Mouse (Mus musculus): ENCODE data around the gene Klhl9.
"Not testable (repeated sequence)": the region's sequence is repeated elsewhere in the genome, so short reads cannot be mapped to it uniquely, and the experiment has no call there.

Klhl9 gene

DNA sequence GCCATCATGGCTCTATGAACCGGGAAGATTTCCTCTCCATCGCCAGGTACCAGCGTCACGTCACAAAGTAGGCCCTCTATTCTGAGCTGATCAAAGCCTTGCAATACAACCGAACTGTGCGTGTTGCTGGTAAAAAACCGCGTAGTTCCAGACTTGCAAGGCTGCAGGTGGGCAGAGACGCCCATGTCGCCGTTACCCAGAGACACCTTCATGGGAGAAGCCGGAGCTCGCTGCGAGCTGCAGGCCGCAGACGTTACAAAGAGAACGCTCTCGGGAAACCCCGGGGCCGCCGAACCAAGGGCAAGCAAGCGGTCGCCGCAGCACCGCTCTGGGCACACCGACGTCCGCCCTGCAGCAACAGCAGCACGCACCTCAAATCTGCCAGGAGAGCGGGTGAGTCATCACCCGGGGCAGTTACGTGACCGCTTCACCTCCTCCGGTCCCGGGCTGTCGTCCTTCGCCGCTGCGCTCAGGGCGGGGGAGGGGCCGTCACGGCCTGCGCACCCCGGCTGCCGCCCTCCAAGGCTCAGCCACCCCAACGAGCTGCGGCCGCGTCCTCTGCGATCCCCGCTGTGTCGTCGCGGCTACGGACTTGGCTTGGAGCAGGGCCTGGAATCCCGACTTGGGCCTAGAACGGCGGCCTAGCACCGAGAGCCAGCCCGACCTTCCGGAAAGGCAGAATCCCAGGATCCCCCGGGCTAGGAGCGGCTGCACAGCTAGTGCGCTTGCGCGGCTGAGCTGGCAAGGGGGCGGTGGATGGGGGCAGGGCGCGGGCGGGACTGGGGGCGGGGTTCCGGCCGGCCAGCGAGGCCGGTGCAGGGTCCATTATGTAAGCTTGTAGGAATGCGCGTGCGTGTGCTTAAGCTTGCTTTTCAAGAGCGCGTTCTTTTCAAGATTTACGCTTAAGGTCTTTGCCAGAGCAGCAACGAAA, at the start of gene Klhl9, which contains the start of gene Gm26566:
TSS of gene Klhl9 (minus strand) at position 675 of the 931 bp plus-strand sequence.
TSS of gene Gm26566 (plus strand) at position 15 of the 931 bp plus-strand sequence.
- TF ChIP-seq GATA4 (IDR thresholded peaks at IDR 0.05; ENCODE audit: insufficient replicate concordance, low read length) = peak; percentile 46; the same call in 1 of the 2 replicates

GRCm38 (mm10) chr4:88759610-88760268, 37.5 kb upstream of the Klhl9 start, which contains the start of gene Gm13283:
Gm13283 (plus strand) TSS chr4:88760119.
- TF ChIP-seq GATA4 (IDR thresholded peaks at IDR 0.05; ENCODE audit: insufficient replicate concordance, low read length) = not testable (repeated sequence)

DNA sequence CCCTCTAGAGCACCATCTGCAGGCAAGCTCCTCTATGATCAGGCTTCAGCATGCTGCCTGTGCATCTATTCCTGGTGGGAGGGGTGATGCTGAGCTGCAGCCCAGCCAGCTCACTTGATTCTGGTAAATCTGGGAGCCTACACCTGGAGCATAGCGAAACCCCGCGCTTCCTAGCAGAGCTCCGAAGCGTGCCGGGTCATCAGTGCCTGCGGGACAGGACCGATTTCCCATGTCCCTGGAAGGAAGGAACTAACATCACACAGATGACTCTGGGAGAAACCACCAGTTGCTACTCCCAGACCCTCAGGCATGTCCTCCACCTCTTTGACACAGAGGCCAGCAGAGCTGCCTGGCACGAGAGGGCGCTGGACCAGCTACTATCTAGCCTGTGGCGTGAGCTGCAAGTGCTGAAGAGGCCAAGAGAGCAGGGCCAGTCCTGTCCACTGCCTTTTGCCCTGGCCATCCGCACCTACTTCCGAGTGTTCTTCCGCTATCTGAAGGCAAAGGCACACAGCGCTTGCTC, 32.6 kb upstream of the Klhl9 start, which contains the start of gene Gm13271:
TSS of gene Gm13271 (plus strand) at position 51 of the 523 bp plus-strand sequence.
- not testable (repeated sequence) for TF ChIP-seq GATA4 (IDR thresholded peaks at IDR 0.05; ENCODE audit: insufficient replicate concordance, low read length)

DNA sequence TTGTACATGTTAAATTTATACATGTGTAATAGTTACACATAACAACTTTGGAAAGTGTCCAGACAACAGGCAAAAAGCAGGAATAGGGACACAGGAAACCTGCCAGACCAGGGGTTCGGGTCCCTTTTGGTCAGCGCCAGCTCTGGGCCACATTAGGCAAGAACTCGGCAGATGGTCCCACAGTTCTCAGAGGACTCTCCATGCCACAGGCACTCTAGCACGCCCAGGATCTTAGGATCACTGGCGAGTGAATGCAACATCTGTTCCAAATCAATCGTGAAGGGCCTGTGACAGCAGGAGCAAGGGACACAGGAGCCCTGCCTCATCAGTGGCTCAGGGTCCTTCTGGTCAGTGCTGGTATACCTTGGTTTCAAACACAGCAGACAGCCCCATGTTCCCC, 27.7 kb upstream of the Klhl9 start:
- TF ChIP-seq GATA4 (IDR thresholded peaks at IDR 0.05; ENCODE audit: insufficient replicate concordance, low read length) = no peak

GRCm38 (mm10) chr4:88744207-88744606, 21.9 kb upstream of the Klhl9 start:
- no peak for TF ChIP-seq GATA4 (IDR thresholded peaks at IDR 0.05; ENCODE audit: insufficient replicate concordance, low read length)

DNA sequence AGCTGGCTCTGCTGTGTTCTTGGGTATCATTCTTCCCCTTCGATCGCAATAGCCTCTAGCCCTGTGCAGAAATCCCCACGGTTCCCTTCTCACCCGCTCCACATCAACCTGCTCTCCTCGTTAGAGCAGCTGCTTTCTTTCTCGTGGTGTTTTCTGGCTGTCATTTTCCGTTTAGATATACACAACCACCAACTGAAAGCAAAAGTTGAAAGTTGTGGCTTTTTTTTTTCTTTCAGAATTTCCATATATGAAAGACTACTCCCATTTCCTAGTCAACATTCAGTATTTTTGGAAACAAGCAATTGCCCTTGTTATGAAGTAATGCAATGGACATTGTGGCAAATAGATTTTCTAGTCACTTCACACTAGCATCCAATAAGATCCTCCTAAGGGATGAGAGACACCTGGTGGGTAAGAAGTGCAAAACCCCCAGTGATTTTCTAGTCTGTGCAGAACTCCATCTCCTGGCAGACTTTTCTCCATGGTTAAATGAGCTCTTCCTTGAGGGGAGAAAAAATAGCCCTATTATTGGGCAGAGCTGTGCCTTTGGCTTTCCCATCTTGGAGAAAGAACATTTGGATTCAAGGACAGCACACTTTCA, 20.6 kb upstream of the Klhl9 start:
- no peak for TF ChIP-seq GATA4 (IDR thresholded peaks at IDR 0.05; ENCODE audit: insufficient replicate concordance, low read length)

DNA sequence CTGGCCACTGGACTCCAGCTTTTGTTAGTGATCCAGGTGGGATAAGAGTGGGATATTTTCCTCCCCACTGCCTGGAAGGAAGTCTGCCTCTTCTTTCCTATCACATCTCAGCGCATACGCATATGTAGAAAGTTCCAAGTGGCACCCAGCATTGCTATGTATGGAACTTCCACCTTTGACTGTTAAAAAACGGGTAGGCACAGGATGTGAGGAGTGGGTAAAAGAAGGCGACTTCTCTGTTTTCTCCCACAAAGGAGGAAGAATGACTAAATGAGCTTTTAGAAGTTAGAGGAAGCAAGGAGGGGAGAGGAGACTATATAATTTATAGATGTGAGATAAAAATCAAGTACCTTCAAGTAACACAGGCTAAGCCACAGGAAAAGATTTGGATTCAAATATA, 19.2 kb upstream of the Klhl9 start:
- no peak for TF ChIP-seq GATA4 (IDR thresholded peaks at IDR 0.05; ENCODE audit: insufficient replicate concordance, low read length)

GRCm38 (mm10) chr4:88739036-88739435, 16.8 kb upstream of the Klhl9 start:
- no peak for TF ChIP-seq GATA4 (IDR thresholded peaks at IDR 0.05; ENCODE audit: insufficient replicate concordance, low read length)

DNA sequence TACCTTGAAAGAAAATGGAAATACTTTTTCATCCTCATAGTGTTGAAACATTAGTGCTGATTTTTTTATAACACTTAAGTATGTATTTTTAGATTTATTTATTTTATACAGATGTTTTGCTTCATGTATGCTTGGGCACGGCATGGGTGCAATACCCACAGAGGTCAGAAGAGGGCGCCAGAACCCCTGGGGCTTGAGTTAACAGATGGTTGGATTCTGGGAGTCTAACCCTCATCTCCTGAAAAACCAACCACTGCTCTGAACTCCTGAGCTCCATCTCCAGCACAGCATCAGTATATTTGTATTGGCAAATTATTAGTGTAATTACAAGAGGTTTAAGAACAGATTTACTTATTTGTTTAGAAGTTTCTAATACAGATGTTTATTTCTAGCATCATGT, 16.2 kb upstream of the Klhl9 start:
- no peak for TF ChIP-seq GATA4 (IDR thresholded peaks at IDR 0.05; ENCODE audit: insufficient replicate concordance, low read length)

DNA sequence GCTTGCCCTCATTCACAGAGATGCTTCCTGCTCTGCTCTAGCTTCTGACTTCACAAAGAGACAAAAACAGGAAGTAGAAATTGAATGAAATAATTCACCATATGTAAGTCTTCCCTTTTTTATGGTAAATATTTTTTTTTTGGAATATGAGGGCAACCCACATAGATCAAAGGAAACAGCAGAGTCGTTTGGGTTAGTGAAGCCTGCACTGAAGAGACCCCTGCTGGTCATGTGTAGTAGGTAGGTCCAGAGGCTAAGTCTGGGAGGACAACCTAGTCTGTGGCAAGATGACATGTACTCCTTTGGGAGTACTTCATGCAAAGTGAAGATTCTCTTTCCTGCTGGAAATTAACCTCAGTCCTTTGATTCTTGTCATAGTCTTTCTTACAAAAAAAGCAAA, 5.1 kb upstream of the Klhl9 start:
- TF ChIP-seq GATA4 (IDR thresholded peaks at IDR 0.05; ENCODE audit: insufficient replicate concordance, low read length) = no peak

DNA sequence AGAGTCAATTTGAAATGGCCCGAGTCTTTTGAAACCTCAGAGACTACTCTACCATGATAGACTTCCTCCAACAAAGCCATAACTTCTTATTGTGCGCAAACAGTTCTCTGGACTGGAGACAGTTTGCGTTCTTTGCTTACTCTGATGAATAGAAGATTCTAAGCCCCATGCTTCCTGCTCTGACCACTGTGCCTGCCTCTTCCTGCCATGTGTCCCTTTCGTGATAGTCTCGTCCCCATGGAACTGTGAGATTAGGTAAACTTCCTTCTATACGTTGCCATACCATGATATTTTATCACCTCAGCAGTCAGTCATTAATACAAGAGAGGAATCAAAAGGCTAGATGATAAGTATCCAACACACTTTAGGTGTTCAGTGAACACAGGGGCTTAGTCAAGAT, 4.5 kb upstream of the Klhl9 start:
- TF ChIP-seq GATA4 (IDR thresholded peaks at IDR 0.05; ENCODE audit: insufficient replicate concordance, low read length) = no peak

DNA sequence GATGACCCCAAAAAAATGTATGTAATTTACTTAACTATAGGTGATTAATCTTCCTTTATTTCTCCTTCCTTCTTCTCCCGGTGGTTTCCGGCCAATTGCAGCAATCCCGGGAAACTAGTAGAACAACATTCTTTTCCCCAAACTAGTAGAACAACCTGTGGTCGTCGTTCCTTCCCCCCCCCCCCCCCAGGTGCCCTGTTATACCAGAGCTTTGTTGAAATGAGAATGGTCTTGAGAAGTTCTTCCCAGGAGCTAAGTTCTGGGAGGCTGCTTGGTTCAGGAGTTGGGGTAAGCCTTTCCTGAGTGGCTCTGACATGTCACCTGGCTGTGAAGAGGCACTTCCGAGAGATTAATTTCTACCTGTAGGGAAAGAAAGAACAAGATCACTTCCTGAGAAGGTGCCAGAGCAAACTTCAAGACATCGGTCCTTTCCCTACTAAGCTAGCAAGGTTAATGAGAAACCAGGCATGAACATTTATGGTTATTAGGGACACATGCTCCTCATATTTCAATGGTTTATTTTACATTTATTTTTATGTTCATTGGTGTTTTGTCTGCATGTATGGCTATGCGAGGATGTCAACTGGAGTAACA, 1.3 kb upstream of the Klhl9 start:
- no peak for TF ChIP-seq GATA4 (IDR thresholded peaks at IDR 0.05; ENCODE audit: insufficient replicate concordance, low read length)

- no peak for TF ChIP-seq GATA4 (IDR thresholded peaks at IDR 0.05; ENCODE audit: insufficient replicate concordance, low read length)
Measured at GRCm38 (mm10) chr4:88718715-88719114, 3.5 kb downstream of the Klhl9 start.

DNA sequence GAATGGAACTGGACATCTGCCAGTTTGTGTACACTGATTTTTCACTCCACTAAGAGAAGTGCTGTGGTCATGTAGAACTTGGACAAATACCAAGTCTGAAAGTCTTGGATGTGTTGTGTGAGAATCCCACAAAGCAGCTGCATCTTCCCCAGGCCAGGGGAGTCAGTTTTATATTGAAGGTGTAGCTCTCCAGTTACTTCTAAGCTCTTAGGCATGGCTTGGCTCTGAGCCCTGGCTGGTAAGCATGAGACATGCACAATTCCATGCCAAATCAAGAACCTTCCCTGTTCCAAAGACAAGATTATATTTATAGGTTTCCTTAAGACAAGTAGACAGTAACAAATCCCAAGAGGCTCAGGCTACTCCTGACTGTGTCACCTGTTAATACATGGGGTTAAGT, 7.2 kb downstream of the Klhl9 start:
- TF ChIP-seq GATA4 (IDR thresholded peaks at IDR 0.05; ENCODE audit: insufficient replicate concordance, low read length) = no peak

GRCm38 (mm10) chr4:88714281-88714680, 8.0 kb downstream of the Klhl9 start:
- no peak for TF ChIP-seq GATA4 (IDR thresholded peaks at IDR 0.05; ENCODE audit: insufficient replicate concordance, low read length)

All from liver, adult (tissue).